Mouse (Mus musculus) spleen, postnatal 4 days (tissue): ENCODE results near the gene Ppbp.

ENCODE experiments used
- DNase-seq, 2 experiments: peaks; one replicate each; pipeline ENCODE4 v3.0.0; 2022; ENCODE audit warnings: low spot score in 2 of 2

Gene Ppbp

GRCm38 (mm10) chr5:90768218-90768617 is at the start of gene Ppbp:
Gene Ppbp, plus strand, starts transcription at chr5:90768518.
- no peak for DNase-seq

- no peak for DNase-seq
These were observed 45.7 kb upstream of the Ppbp start for GRCm38 (mm10) chr5:90722656-90723055.

GRCm38 (mm10) chr5:90728254-90728653 is 40.1 kb upstream of the Ppbp start:
- DNase-seq: no peak

GRCm38 (mm10) chr5:90731480-90731879 is 36.8 kb upstream of the Ppbp start:
- DNase-seq: no peak

- no peak for DNase-seq
These were observed 26.3 kb upstream of the Ppbp start for GRCm38 (mm10) chr5:90742029-90742428.

- DNase-seq: no peak
These were observed 14.4 kb upstream of the Ppbp start for GRCm38 (mm10) chr5:90753934-90754333.

- DNase-seq: no peak
These were observed 10.2 kb upstream of the Ppbp start for GRCm38 (mm10) chr5:90758020-90758605.

- DNase-seq: no peak
These were observed 8.9 kb upstream of the Ppbp start, which contains the start of gene Cxcl5 for GRCm38 (mm10) chr5:90759077-90760065. Gene Cxcl5, plus strand, starts transcription at chr5:90759360.

- DNase-seq: no peak
These were observed 8.0 kb upstream of the Ppbp start for GRCm38 (mm10) chr5:90760303-90760702.

GRCm38 (mm10) chr5:90760844-90761243 is 7.5 kb upstream of the Ppbp start:
- DNase-seq: no peak

- no peak for DNase-seq
These were observed 6.5 kb upstream of the Ppbp start for GRCm38 (mm10) chr5:90761834-90762233.

GRCm38 (mm10) chr5:90763912-90764665 is 4.2 kb upstream of the Ppbp start:
- DNase-seq: no peak

- no peak for DNase-seq
These were observed 2.3 kb upstream of the Ppbp start for GRCm38 (mm10) chr5:90765821-90766606.

- DNase-seq: no peak
These were observed 3.1 kb downstream of the Ppbp start for GRCm38 (mm10) chr5:90771369-90771768.

- no peak for DNase-seq
These were observed 3.7 kb downstream of the Ppbp start, which contains the start of gene Pf4 for GRCm38 (mm10) chr5:90771880-90772653. Gene Pf4, plus strand, starts transcription at chr5:90772435.

GRCm38 (mm10) chr5:90775562-90775961 is 7.2 kb downstream of the Ppbp start:
- DNase-seq: no peak

GRCm38 (mm10) chr5:90777621-90778020 is 9.3 kb downstream of the Ppbp start:
- no peak for DNase-seq

GRCm38 (mm10) chr5:90778856-90779255 is 10.5 kb downstream of the Ppbp start:
- DNase-seq: no peak

- no peak for DNase-seq
These were observed 15.4 kb downstream of the Ppbp start for GRCm38 (mm10) chr5:90783697-90784096.
